Mouse (Mus musculus) myocyte (in vitro differentiated cells): ENCODE results near the gene Cep162.

Experiments
- MAX ChIP-seq: IDR thresholded peaks from one replicate; pipeline ENCODE4 v1.6.1; 2011; ENCODE audit warnings: low read depth, mild to moderate bottlenecking, control low read depth
- POLR2A ChIP-seq: IDR thresholded peaks from one replicate; pipeline ENCODE4 v1.6.1; 2011; ENCODE audit warnings: low read depth, mild to moderate bottlenecking, control low read depth, moderate library complexity; ENCODE audit not compliant: insufficient read length
- POLR2AphosphoS2 ChIP-seq: IDR thresholded peaks from one replicate; pipeline ENCODE4 v1.6.1; 2011; ENCODE audit warnings: low read depth, control low read depth; ENCODE audit not compliant: insufficient read length
- TCF12 ChIP-seq: IDR thresholded peaks from one replicate; pipeline ENCODE4 v1.6.1; 2011; ENCODE audit warnings: mild to moderate bottlenecking, control low read depth; ENCODE audit not compliant: poor library complexity, insufficient read depth, severe bottlenecking

- no peak for TF ChIP-seq POLR2A
- no peak for TF ChIP-seq POLR2AphosphoS2
- TF ChIP-seq TCF12 = no peak
- no peak for TF ChIP-seq MAX
Measured at GRCm38 (mm10) chr9:87247678-87248077, 7.7 kb downstream of the Cep162 start.
